Mouse (Mus musculus) bone marrow macrophage, adult 2 months (primary cell): ENCODE data around the gene Gm11238. TPM values are rescaled to one million over a fixed set of nuclear protein-coding genes. Genes with fewer than 3 reads are reported as not detected.
"Not testable (repeated sequence)": the region's sequence is repeated elsewhere in the genome, so short reads cannot be mapped to it uniquely, and the experiment has no call there.

Experiments used
- H3K27ac ChIP-seq: 2 replicates; pipeline ENCODE4 v1.5.1; 2012; ENCODE audit warnings: low read depth, low read length; ENCODE audit not compliant: insufficient read depth
- H3K4me1 ChIP-seq: 2 replicates; pipeline ENCODE4 v1.6.1; 2012; ENCODE audit warnings: low read length; ENCODE audit not compliant: control insufficient read depth, insufficient read depth
- H3K4me3 ChIP-seq: 2 replicates; pipeline ENCODE4 v1.5.1; 2012; ENCODE audit warnings: mild to moderate bottlenecking, low read length, moderate library complexity; ENCODE audit not compliant: insufficient read depth
- CTCF ChIP-seq: IDR thresholded peaks from 2 replicates; pipeline ENCODE4 v1.5.1; 2012; ENCODE audit warnings: low read depth, mild to moderate bottlenecking, low read length, moderate library complexity
- POLR2A ChIP-seq: IDR thresholded peaks from 2 replicates; pipeline ENCODE4 v1.6.1; 2012; ENCODE audit warnings: mild to moderate bottlenecking, low read depth, low read length, borderline replicate concordance
- polyA plus RNA-seq: library from polyadenylated mRNA; stranded (reverse); fragments of >200 nt; gene quantifications from 2 replicates; pipeline ENCODE4 v1.2.4, GENCODE M21; 2012; ENCODE audit not compliant: missing spikeins, insufficient read depth, insufficient read length

Gene Gm11238
- polyA plus RNA-seq = not detected in 2 replicates

- H3K4me3 ChIP-seq, H3K4me1 ChIP-seq, H3K27ac ChIP-seq: not testable (repeated sequence)
These were observed at the start of gene Gm11238 for GRCm38 (mm10) chr4:73607581-73607980. Gm11238 (plus strand) TSS chr4:73607881.

- Histone ChIP-seq H3K4me3 (no peak overlapping the region), H3K4me1 (no peaks in the 10 kb centered on the region), H3K27ac (no peak overlapping the region)
- TF ChIP-seq POLR2A (no peak), CTCF (no peak)
These were observed 8.4 kb upstream of the Gm11238 start for GRCm38 (mm10) chr4:73599248-73599647.

GRCm38 (mm10) chr4:73622684-73623083, 15.0 kb downstream of the Gm11238 start, which contains the start of gene Gm11237:
Gm11237 (plus strand) TSS chr4:73622984.
- H3K4me3 ChIP-seq, H3K4me1 ChIP-seq, H3K27ac ChIP-seq: not testable (repeated sequence)

- not testable (repeated sequence) for H3K4me1 ChIP-seq, H3K4me3 ChIP-seq, H3K27ac ChIP-seq
These were observed 30.1 kb downstream of the Gm11238 start, which contains the start of gene Gm11236 for GRCm38 (mm10) chr4:73637821-73638220. Gm11236 (plus strand) TSS chr4:73638121.

GRCm38 (mm10) chr4:73661864-73662263, 54.2 kb downstream of the Gm11238 start:
- not testable (repeated sequence) for H3K4me3 ChIP-seq, H3K27ac ChIP-seq, H3K4me1 ChIP-seq

GRCm38 (mm10) chr4:73668054-73668453, 60.4 kb downstream of the Gm11238 start, which contains the start of gene Gm11239:
Gm11239 (plus strand) TSS chr4:73668354.
- H3K4me1 ChIP-seq, H3K4me3 ChIP-seq, H3K27ac ChIP-seq: not testable (repeated sequence)

- H3K4me1 ChIP-seq, H3K27ac ChIP-seq, H3K4me3 ChIP-seq: not testable (repeated sequence)
These were observed 75.5 kb downstream of the Gm11238 start, which contains the start of gene Gm428 for GRCm38 (mm10) chr4:73683216-73683615. Gm428 (plus strand) TSS chr4:73683516.

Other genes with a start within 250 kb of the Gm11238 start
- not detected in 2 replicates for gene Gm11487, start 202.8 kb upstream of the Gm11238 start, polyA plus RNA-seq
- gene Gm11237, start 15.1 kb downstream of the Gm11238 start, polyA plus RNA-seq = not detected in 2 replicates
- gene Gm11236, start 30.2 kb downstream of the Gm11238 start, polyA plus RNA-seq = not detected in 2 replicates
- not detected in 2 replicates for gene Gm11239, start 60.5 kb downstream of the Gm11238 start, polyA plus RNA-seq
- gene Gm428, start 75.6 kb downstream of the Gm11238 start, polyA plus RNA-seq = not detected in 2 replicates
- not detected in 2 replicates for gene Rasef, start 183.1 kb downstream of the Gm11238 start, polyA plus RNA-seq